Comparison of ENCODE assay signal across 9 mouse cellular contexts in the genomic region with DNA sequence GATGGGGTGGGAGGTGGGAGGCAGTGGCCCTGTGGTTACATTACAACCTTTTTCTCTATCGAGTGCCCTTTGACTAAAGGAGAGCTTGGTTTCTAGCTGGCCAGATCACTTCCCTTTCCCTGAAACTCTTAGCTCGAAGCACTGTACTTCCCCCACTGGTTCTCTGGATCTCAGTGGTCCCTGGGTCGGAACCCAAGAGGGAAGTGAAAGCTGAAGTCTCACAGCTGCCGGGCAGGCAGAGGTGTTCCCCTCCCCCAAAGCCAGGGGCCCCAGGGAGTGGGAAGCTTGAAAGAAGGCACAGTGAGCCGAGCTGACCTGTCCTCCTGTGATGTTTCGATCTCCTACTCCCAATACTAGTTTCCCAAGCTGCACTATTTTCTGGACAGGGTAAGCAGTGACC. TPM values are rescaled to one million over a fixed set of nuclear protein-coding genes. Genes with fewer than 3 reads are reported as not detected.
DNase-seq lines count a peak whose midpoint lies in the region; ATAC-seq and TF ChIP-seq lines count a peak whose summit lies in the region.
"Had no signal": no experiment of that assay in that cellular context is flagged by ENCODE, and none has a peak within 500 bp of the region (broad histone marks: within the 10 kb centered on the region; RNA-seq: fewer than 3 reads in every experiment).

No protein-coding gene starts in this region.

- no peak overlapping the region for H3K27ac ChIP-seq in liver, adult 2 months (replicated peaks; ENCODE audit: insufficient read depth, low read depth, low read length)
- H3K27ac ChIP-seq in hindbrain, embryonic 13.5 days = no peak overlapping the region
- H3K27ac ChIP-seq: limb, embryonic 12.5 days had no signal

- intact Hi-C loops in left cerebral cortex, postnatal 4 days (cut with DNase I) = no loop called here

- no peak for TF ChIP-seq CTCF in liver, adult 2 months (IDR thresholded peaks at IDR 0.05; ENCODE audit: low read depth, low read length)

- H3K36me3 ChIP-seq in liver, adult 2 months (ENCODE audit: control insufficient read depth, insufficient read depth, low read length) = no peaks in the 10 kb centered on the region
- H3K36me3 ChIP-seq in hindbrain, embryonic 13.5 days = no peaks in the 10 kb centered on the region
- H3K36me3 ChIP-seq: limb, embryonic 12.5 days had no signal

- no peaks in the 10 kb centered on the region for H3K79me2 ChIP-seq in liver, adult 2 months (ENCODE audit: control insufficient read depth, insufficient read depth, low read length)

- H3K4me3 ChIP-seq in liver, adult 2 months (ENCODE audit: insufficient read depth, low read depth, low read length) = no peak overlapping the region
- no peak overlapping the region for H3K4me3 ChIP-seq in hindbrain, embryonic 13.5 days
- H3K4me3 ChIP-seq: limb, embryonic 12.5 days had no signal

- H3K27me3 ChIP-seq in liver, adult 2 months (ENCODE audit: control insufficient read depth, insufficient read depth, low read length) = no peaks in the 10 kb centered on the region
- no peaks in the 10 kb centered on the region for H3K27me3 ChIP-seq in hindbrain, embryonic 13.5 days
- H3K27me3 ChIP-seq: limb, embryonic 12.5 days had no signal

- peak; percentile 11 for DNase-seq in CD4-positive, CD25-positive, alpha-beta regulatory T cell, adult 2 months (ENCODE audit: low read depth, low spot score)
- peak; percentile 12 for DNase-seq in left cerebral cortex, postnatal 4 days
- no peak for DNase-seq in left cerebral cortex, adult 9 months (ENCODE audit: low spot score in 2 of 2)
- peak; percentile 39 for DNase-seq in liver, adult 2 months (ENCODE audit: extremely low read depth, low read depth, low spot score)
- peak; percentile 55 to 63 for DNase-seq in spleen, adult 18-20 months
- DNase-seq in cerebellum, adult 8-10 months = no peak

- H3K9me3 ChIP-seq in hindbrain, embryonic 13.5 days = no peaks in the 10 kb centered on the region
- H3K9me3 ChIP-seq: limb, embryonic 12.5 days had no signal

- no peak for TF ChIP-seq POLR2A in liver, adult 2 months (IDR thresholded peaks at IDR 0.05; ENCODE audit: extremely low read depth, insufficient read depth, low read length)

- no peak overlapping the region for H3K4me2 ChIP-seq in hindbrain, embryonic 13.5 days
- H3K4me2 ChIP-seq: limb, embryonic 12.5 days had no signal

- peaks cover 24% of the 10 kb centered on the region for H3K4me1 ChIP-seq in liver, adult 2 months (ENCODE audit: control insufficient read depth, insufficient read depth, low read length)
- H3K4me1 ChIP-seq in hindbrain, embryonic 13.5 days (replicated peaks) = 0 out of 2 replicates have a peak, but pooled peaks cover 3% of the 10 kb centered on the region

- no peak for ATAC-seq in CD4-positive, CD25-positive, alpha-beta regulatory T cell, adult 4 months
- no peak for ATAC-seq in hindbrain, embryonic 13.5 days (ENCODE audit: low FRiP score)

- H3K9ac ChIP-seq in liver, adult 2 months (ENCODE audit: low read depth, low read length) = no peak overlapping the region
- no peak overlapping the region for H3K9ac ChIP-seq in hindbrain, embryonic 13.5 days
- H3K9ac ChIP-seq: limb, embryonic 12.5 days had no signal

- 72% methylated on average over 6 of the region's 6 CpGs for WGBS in liver, adult 2 months
- WGBS in hindbrain, embryonic 13.5 days = 31% methylated on average over 6 of the region's 6 CpGs

RNA-seq across cellular contexts. Expression of gene Cd164, which starts 54.0 kb away (rescaled TPM):
- polyA plus RNA-seq in CD4-positive, CD25-positive, alpha-beta regulatory T cell, adult 4 months (2017; shearing (Covaris generic)) = 100 to 1,000 TPM; 207 to 236 TPM
- total RNA-seq in left cerebral cortex, postnatal 4 days (2021) = 10 to 100 TPM; 39.9 to 43.4 TPM
- total RNA-seq in liver, adult 2 months (2014; rRNA removed) = 139 and 155 TPM in 2 replicates
- polyA plus RNA-seq in liver, adult 2 months (2012; rRNA removed) = 161 and 182 TPM in 2 replicates
- 55.9 and 62.1 TPM in 2 replicates for polyA plus RNA-seq in hindbrain, embryonic 13.5 days (2015; fragmentation: Nextera tagmentation; extraction: Ambion mirVana)

Comparison
In these comparisons a context has a peak if more than half of its experiments do, and no peak if none do; other contexts are left out.
1. DNase-seq: peak in CD4-positive, CD25-positive, alpha-beta regulatory T cell, adult 2 months (single experiment), left cerebral cortex, postnatal 4 days (single experiment), liver, adult 2 months (single experiment) and spleen, adult 18-20 months (2 of 2); none in left cerebral cortex, adult 9 months (0 of 2) and cerebellum, adult 8-10 months (single experiment).